Mouse (Mus musculus): ENCODE data around the gene Slc34a3.

GRCm38 (mm10) chr2:25233421-25233820, 743 bp downstream of the Slc34a3 start:
- TF ChIP-seq CTCF (conservative IDR thresholded peaks at IDR 0.05; ENCODE audit: low read length) = no peak
- TF ChIP-seq POU5F1 (IDR thresholded peaks at IDR 0.05; ENCODE audit: borderline replicate concordance, low read length) = no peak
